Mouse (Mus musculus) limb, embryonic 10.5 days (tissue): ENCODE measurements around the gene Rnf144b. TPM values are rescaled to one million over a fixed set of nuclear protein-coding genes. Genes with fewer than 3 reads are reported as not detected.
A peak's percentile ranks its signal among the peaks of the same experiment; 100 is the strongest.

Source experiments
- DNase-seq: peaks from one replicate; pipeline ENCODE4 v3.0.0-alpha.2; 2017; ENCODE audit warnings: low spot score
- H3K27ac ChIP-seq: fragments of 300-500 bp; sonication (generic); 2 replicates; pipeline ENCODE4 v1.5.1; 2016; ENCODE audit warnings: mild to moderate bottlenecking
- H3K27me3 ChIP-seq: fragments of 300-500 bp; sonication (generic); 2 replicates; pipeline ENCODE4 v1.6.1; 2016; ENCODE audit warnings: low read depth, mild to moderate bottlenecking; ENCODE audit not compliant: poor library complexity, severe bottlenecking
- H3K36me3 ChIP-seq: fragments of 300-500 bp; sonication (generic); 2 replicates; pipeline ENCODE4 v1.6.1; 2016; ENCODE audit warnings: mild to moderate bottlenecking, moderate library complexity
- H3K4me1 ChIP-seq: fragments of 300-500 bp; sonication (generic); 2 replicates; pipeline ENCODE4 v1.6.1; 2016
- H3K4me3 ChIP-seq: fragments of 300-500 bp; sonication (generic); 2 replicates; pipeline ENCODE4 v1.5.1; 2016; ENCODE audit warnings: mild to moderate bottlenecking, moderate library complexity
- H3K9me3 ChIP-seq: fragments of 300-500 bp; sonication (generic); replicated peaks from 2 replicates; pipeline ENCODE4 v1.6.1; 2016; ENCODE audit warnings: mild to moderate bottlenecking
- WGBS: fragments of 180-500 bp; shearing (Covaris S2); methylation state at CpG from one replicate; pipeline ENCODE4 v1.1.7; 2016; 5-methylcytosine and 5-hydroxymethylcytosine counted together
- polyA plus RNA-seq: library from polyadenylated mRNA; unstranded; fragments of >200 nt; fragmentation: Nextera tagmentation; extraction: Ambion mirVana; gene quantifications from 2 replicates; pipeline ENCODE4 v1.2.1, GENCODE M21; 2016

Rnf144b gene
- polyA plus RNA-seq, 1 experiment from 2014 or later = 0.61 TPM

GRCm38 (mm10) chr13:47105711-47106579 lies 16.5 kb upstream of the Rnf144b start, which contains the start of gene Dek:
Gene Dek (minus strand): TSS chr13:47106201.
- Histone ChIP-seq H3K36me3 (peaks cover 22% of the 10 kb centered on the region), H3K4me1 (peaks cover 27% of the 10 kb centered on the region), H3K9me3 (no peaks in the 10 kb centered on the region), H3K27me3 (no peaks in the 10 kb centered on the region), H3K27ac (peak within 1 kb of the TSS; percentile 100), H3K4me3 (peak within 1 kb of the TSS; percentile 99)
- peak; percentile 94 for DNase-seq
- under 1% methylated on average over 129 of the region's 129 CpGs for WGBS

DNA sequence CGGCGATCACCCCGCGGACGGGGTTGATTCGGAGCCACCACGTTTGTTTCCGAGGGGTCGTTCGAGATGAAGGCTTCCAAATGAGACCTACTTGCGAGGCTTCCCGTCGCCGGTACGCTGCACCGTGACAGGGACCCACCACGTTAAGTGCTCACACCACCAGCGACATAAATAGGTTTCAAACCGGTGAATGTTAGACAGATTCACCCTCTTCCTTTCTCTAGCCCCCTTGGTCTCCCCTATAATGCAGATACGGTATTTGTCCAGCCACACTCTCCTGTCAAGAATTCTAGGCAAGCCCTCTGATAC lies 15.9 kb upstream of the Rnf144b start:
- DNase-seq = no peak
- Histone ChIP-seq H3K9me3 (no peaks in the 10 kb centered on the region), H3K4me3 (peak overlapping the region; percentile 99), H3K27ac (peak overlapping the region; percentile 100), H3K27me3 (no peaks in the 10 kb centered on the region), H3K36me3 (peaks cover 16% of the 10 kb centered on the region), H3K4me1 (peaks cover 27% of the 10 kb centered on the region)
- WGBS = under 1% methylated on average over 20 of the region's 20 CpGs

- Histone ChIP-seq H3K36me3 (no peaks in the 10 kb centered on the region), H3K27me3 (no peaks in the 10 kb centered on the region), H3K27ac (no peak overlapping the region), H3K4me3 (no peak overlapping the region), H3K4me1 (peaks cover 13% of the 10 kb centered on the region), H3K9me3 (no peaks in the 10 kb centered on the region)
- 70% methylated on average over 2 of the region's 2 CpGs for WGBS
- no peak for DNase-seq
Observed at GRCm38 (mm10) chr13:47109239-47109638, 13.2 kb upstream of the Rnf144b start.

DNA sequence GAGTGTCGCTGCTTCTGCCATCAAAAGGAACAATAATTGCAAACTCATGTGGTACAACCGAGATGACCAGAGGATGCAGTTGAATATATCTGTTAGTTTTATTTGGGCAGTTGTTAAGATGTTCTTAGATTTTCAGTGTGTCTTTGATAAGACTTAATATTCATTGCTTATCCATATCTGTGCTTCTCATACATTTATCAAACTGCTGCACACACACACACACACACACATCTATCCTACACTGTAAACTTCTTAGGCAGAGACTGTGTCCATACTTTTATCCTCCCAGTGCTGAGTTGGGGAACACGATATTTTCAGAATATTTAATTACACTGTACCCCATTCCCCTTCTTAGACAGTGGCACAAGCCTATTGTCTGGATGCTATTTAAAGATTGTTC lies 11.3 kb upstream of the Rnf144b start:
- WGBS = 83% methylated on average over 3 of the region's 3 CpGs
- no peak for DNase-seq
- no peaks in the 10 kb centered on the region for H3K27me3 ChIP-seq
- H3K9me3 ChIP-seq = no peaks in the 10 kb centered on the region
- no peak overlapping the region for H3K27ac ChIP-seq
- H3K36me3 ChIP-seq = no peaks in the 10 kb centered on the region
- H3K4me3 ChIP-seq = no peak overlapping the region
- peaks cover 11% of the 10 kb centered on the region for H3K4me1 ChIP-seq

- no peak for DNase-seq
- Histone ChIP-seq H3K4me3 (no peak overlapping the region), H3K4me1 (peaks cover 6% of the 10 kb centered on the region), H3K27ac (no peak overlapping the region), H3K36me3 (no peaks in the 10 kb centered on the region), H3K9me3 (no peaks in the 10 kb centered on the region), H3K27me3 (no peaks in the 10 kb centered on the region)
- 86% methylated on average over 3 of the region's 3 CpGs for WGBS
Observed at GRCm38 (mm10) chr13:47112056-47112455, 10.4 kb upstream of the Rnf144b start.

DNA sequence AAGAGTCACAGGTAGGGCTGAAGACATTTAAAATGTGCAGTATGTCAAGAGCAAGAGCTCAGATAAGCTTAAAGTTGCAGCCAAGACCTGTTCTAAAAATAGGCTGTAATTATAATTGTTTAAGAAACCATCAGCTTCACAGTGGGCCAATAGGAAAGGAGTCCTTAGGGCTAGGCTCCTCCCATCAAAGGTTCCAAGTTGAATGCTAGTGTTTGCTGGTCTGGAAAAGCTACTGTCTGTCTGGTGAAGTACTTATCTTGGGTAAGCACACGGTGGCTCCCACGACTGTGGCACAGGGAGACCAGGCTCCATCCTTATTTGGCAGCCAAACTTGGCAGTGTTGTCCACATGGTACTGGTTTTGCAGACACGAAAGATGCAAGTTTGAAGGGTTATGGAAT lies 9.5 kb upstream of the Rnf144b start:
- H3K36me3 ChIP-seq = no peaks in the 10 kb centered on the region
- no peaks in the 10 kb centered on the region for H3K9me3 ChIP-seq
- no peak overlapping the region for H3K4me3 ChIP-seq
- no peaks in the 10 kb centered on the region for H3K4me1 ChIP-seq
- WGBS = 83% methylated on average over 3 of the region's 3 CpGs
- no peak overlapping the region for H3K27ac ChIP-seq
- no peak for DNase-seq
- no peaks in the 10 kb centered on the region for H3K27me3 ChIP-seq

DNA sequence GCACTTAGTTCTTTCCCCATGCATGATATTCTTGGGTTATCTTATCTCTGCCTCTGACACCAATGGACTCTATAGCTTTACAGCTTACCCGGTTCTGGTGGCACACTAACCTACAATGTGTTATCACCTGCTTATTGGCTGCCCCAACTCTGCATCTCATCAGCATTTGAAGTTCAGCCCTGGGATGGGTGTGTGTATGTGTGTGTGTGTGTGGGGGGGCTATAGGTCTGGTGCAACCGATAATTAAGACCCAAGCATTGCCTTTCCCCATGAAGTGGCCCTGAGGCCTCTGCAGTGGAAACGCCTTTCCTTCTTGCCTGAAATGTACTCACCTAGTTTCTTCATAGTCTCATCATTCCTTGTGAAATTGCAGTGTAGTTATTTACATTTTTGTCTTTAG lies 6.5 kb upstream of the Rnf144b start:
- DNase-seq = no peak
- peaks cover 12% of the 10 kb centered on the region for H3K27me3 ChIP-seq
- H3K27ac ChIP-seq = no peak overlapping the region
- no peaks in the 10 kb centered on the region for H3K4me1 ChIP-seq
- no peak overlapping the region for H3K4me3 ChIP-seq
- H3K9me3 ChIP-seq = no peaks in the 10 kb centered on the region
- no peaks in the 10 kb centered on the region for H3K36me3 ChIP-seq
- WGBS = 83% methylated on average over 3 of the region's 3 CpGs

- H3K27ac ChIP-seq = no peak overlapping the region
- no peak overlapping the region for H3K4me3 ChIP-seq
- 42% methylated on average over 12 of the region's 12 CpGs for WGBS
- peaks cover 29% of the 10 kb centered on the region for H3K4me1 ChIP-seq
- no peaks in the 10 kb centered on the region for H3K36me3 ChIP-seq
- no peak for DNase-seq
- peaks cover 43% of the 10 kb centered on the region for H3K27me3 ChIP-seq
- H3K9me3 ChIP-seq = no peaks in the 10 kb centered on the region
Observed at GRCm38 (mm10) chr13:47121333-47121889, 1.0 kb upstream of the Rnf144b start.

DNA sequence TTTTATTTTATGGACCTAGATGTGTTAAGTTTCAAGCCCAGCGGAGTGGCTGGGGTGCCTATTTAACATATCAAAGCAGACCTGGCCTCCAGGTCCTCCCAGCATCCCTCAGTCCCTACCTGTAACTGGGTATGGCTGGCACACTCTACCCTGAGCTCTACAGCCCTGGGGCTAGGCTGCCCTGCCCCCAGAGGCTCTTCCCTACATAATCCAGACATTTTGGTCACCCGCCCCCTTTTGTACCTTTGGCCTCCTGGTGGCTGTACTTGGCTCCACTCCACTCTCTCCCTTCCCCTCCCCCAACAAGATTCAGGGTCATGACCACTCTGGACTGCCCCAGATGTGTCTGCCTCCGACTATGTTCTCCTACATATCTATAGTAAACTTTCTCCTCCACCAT lies 2.0 kb downstream of the Rnf144b start:
- WGBS = 29% methylated on average over 3 of the region's 3 CpGs
- Histone ChIP-seq H3K9me3 (no peaks in the 10 kb centered on the region), H3K4me3 (no peak overlapping the region), H3K36me3 (no peaks in the 10 kb centered on the region), H3K4me1 (peaks cover 29% of the 10 kb centered on the region), H3K27me3 (peaks cover 43% of the 10 kb centered on the region), H3K27ac (no peak overlapping the region)
- DNase-seq = no peak

GRCm38 (mm10) chr13:47124986-47125385 lies 2.5 kb downstream of the Rnf144b start:
- no peaks in the 10 kb centered on the region for H3K36me3 ChIP-seq
- no peaks in the 10 kb centered on the region for H3K9me3 ChIP-seq
- no peak for DNase-seq
- H3K4me3 ChIP-seq = no peak overlapping the region
- 88% methylated on average over 6 of the region's 6 CpGs for WGBS
- peaks cover 41% of the 10 kb centered on the region for H3K27me3 ChIP-seq
- H3K27ac ChIP-seq = no peak overlapping the region
- H3K4me1 ChIP-seq = peaks cover 29% of the 10 kb centered on the region

- Histone ChIP-seq H3K27ac (no peak overlapping the region), H3K36me3 (no peaks in the 10 kb centered on the region), H3K4me3 (no peak overlapping the region), H3K4me1 (peaks cover 29% of the 10 kb centered on the region), H3K27me3 (peaks cover 35% of the 10 kb centered on the region), H3K9me3 (no peaks in the 10 kb centered on the region)
- 74% methylated on average over 5 of the region's 5 CpGs for WGBS
- no peak for DNase-seq
Observed at GRCm38 (mm10) chr13:47125595-47125994, 3.1 kb downstream of the Rnf144b start.

DNA sequence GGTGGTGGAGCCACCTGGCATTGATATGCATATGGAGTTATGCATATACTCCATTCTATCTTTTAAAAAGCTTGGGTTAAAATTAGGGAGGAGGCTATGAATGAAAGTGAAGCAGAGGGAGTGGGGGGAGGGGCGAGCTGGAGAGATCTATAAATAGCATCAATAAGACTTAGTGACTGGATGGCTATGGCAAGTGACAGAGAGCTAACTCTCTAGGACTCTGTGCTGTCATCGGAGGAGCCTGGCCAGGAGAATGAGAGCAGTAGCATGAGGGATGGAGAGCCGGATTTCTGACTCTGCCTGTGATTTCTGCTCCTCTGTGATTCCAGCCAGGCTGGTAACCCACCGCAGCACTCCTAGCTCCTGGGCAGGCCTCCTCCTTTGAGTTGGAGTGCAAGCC lies 6.6 kb downstream of the Rnf144b start:
- H3K36me3 ChIP-seq = no peaks in the 10 kb centered on the region
- H3K4me3 ChIP-seq = no peak overlapping the region
- H3K27me3 ChIP-seq = peaks cover 1% of the 10 kb centered on the region; the same call in 1 of the 2 replicates
- 70% methylated on average over 4 of the region's 4 CpGs for WGBS
- H3K4me1 ChIP-seq = peaks cover 12% of the 10 kb centered on the region
- DNase-seq = no peak
- no peak overlapping the region for H3K27ac ChIP-seq
- no peaks in the 10 kb centered on the region for H3K9me3 ChIP-seq

DNA sequence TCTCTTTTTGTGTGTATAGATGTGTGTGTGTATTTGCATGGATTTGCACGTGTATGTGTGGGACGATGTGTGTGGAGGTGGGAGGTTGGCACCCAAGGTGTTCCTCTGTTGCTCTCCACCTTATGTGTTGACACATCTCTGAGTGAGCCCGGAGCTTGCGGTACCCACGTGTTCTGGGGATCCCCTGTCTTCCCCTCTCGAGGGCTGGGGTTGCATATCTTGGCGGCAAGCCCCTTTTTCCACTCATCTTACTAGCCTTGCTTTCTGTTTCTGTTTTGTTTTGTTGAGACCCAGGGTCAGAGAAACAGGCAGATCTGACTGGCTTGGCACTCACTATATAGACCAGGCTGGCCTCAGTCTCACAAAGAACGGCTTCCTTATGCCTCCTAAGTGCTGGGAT lies 10.6 kb downstream of the Rnf144b start:
- Histone ChIP-seq H3K9me3 (no peaks in the 10 kb centered on the region), H3K4me3 (no peak overlapping the region), H3K27me3 (no peaks in the 10 kb centered on the region), H3K36me3 (no peaks in the 10 kb centered on the region), H3K27ac (no peak overlapping the region), H3K4me1 (no peaks in the 10 kb centered on the region)
- WGBS = 92% methylated on average over 8 of the region's 8 CpGs
- DNase-seq = no peak
